Mouse (Mus musculus) embryonic facial prominence, embryonic 15.5 days (tissue): ENCODE data around the gene Gtf2h3. TPM values are rescaled to one million over a fixed set of nuclear protein-coding genes. Genes with fewer than 3 reads are reported as not detected.
"Not testable (repeated sequence)": the region's sequence is repeated elsewhere in the genome, so short reads cannot be mapped to it uniquely, and the experiment has no call there.

Source experiments
- ATAC-seq: fragments of 200-750 bp; cut with Nextera tagmentation; 2 replicates; pipeline ENCODE4 v1.8.0; 2017; ENCODE audit warnings: low read depth, moderate TSS enrichment; ENCODE audit not compliant: insufficient number of reproducible peaks, low FRiP score, low TSS enrichment
- H3K27ac ChIP-seq: fragments of 300-500 bp; sonication (generic); replicated peaks from 2 replicates; pipeline ENCODE4 v1.5.1; 2015; ENCODE audit warnings: mild to moderate bottlenecking, inconsistent platforms
- H3K27me3 ChIP-seq: fragments of 300-500 bp; sonication (generic); 2 replicates; pipeline ENCODE4 v1.6.1; 2015; ENCODE audit warnings: inconsistent platforms
- H3K36me3 ChIP-seq: fragments of 300-500 bp; sonication (generic); 2 replicates; pipeline ENCODE4 v1.6.1; 2015; ENCODE audit warnings: mild to moderate bottlenecking, inconsistent platforms
- H3K4me1 ChIP-seq: fragments of 300-500 bp; sonication (generic); 2 replicates; pipeline ENCODE4 v1.6.1; 2015; ENCODE audit warnings: inconsistent platforms
- H3K4me2 ChIP-seq: fragments of 300-500 bp; sonication (generic); replicated peaks from 2 replicates; pipeline ENCODE4 v1.6.1; 2015; ENCODE audit warnings: mild to moderate bottlenecking, inconsistent platforms
- H3K4me3 ChIP-seq: fragments of 300-500 bp; sonication (generic); replicated peaks from 2 replicates; pipeline ENCODE4 v1.5.1; 2015; ENCODE audit warnings: mild to moderate bottlenecking, inconsistent platforms
- H3K9ac ChIP-seq: fragments of 300-500 bp; sonication (generic); 2 replicates; pipeline ENCODE4 v1.6.1; 2015; ENCODE audit warnings: inconsistent platforms
- H3K9me3 ChIP-seq: fragments of 300-500 bp; sonication (generic); replicated peaks from 2 replicates; pipeline ENCODE4 v1.6.1; 2016; ENCODE audit warnings: inconsistent platforms
- WGBS: fragments of 180-500 bp; shearing (Covaris S2); methylation state at CpG from one replicate; pipeline ENCODE4 v1.1.7; 2015; 5-methylcytosine and 5-hydroxymethylcytosine counted together
- polyA plus RNA-seq: library from polyadenylated mRNA; unstranded; fragments of >200 nt; fragmentation: Nextera tagmentation; extraction: Ambion mirVana; gene quantifications from 2 replicates; pipeline ENCODE4 v1.2.1, GENCODE M21; 2015

Gtf2h3 gene
- polyA plus RNA-seq, 1 experiment from 2014 or later: 60.3 TPM

DNA sequence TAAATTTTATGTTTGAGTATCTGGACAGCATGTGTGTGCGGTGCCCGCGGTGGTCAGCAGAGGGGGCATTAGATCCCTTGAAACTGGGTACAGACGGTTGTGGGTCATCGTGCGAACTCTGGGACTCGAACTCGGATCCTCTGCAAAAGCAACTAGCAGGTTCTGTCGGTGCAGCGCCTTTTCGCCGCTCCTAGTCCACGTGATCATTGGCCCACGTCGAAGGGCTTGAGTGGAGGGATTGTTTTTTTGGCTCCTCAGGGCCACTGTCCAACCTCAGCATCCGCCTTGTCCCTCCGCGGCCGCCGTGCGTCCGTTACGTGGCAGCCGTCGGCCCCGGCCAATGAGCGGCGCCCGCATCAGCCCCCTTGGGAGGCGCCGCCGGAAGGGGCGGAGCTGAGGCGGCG lies 38.6 kb upstream of the Gtf2h3 start, which contains the start of gene Tmed2:
TSS of gene Tmed2 (plus strand) at position 313 of the 404 bp plus-strand sequence.
- H3K27me3 ChIP-seq: no peaks in the 10 kb centered on the region
- peaks cover 18% of the 10 kb centered on the region for H3K4me1 ChIP-seq
- under 1% methylated on average over 35 of the region's 35 CpGs for WGBS
- no peaks in the 10 kb centered on the region for H3K9me3 ChIP-seq
- ATAC-seq: peak; percentile 96
- peaks cover 22% of the 10 kb centered on the region for H3K36me3 ChIP-seq
- H3K4me3 ChIP-seq: peak within 1 kb of the TSS; percentile 96
- H3K4me2 ChIP-seq: peak within 1 kb of the TSS; percentile 52
- peak within 1 kb of the TSS; percentile 93 for H3K9ac ChIP-seq
- peak within 1 kb of the TSS; percentile 89 for H3K27ac ChIP-seq

DNA sequence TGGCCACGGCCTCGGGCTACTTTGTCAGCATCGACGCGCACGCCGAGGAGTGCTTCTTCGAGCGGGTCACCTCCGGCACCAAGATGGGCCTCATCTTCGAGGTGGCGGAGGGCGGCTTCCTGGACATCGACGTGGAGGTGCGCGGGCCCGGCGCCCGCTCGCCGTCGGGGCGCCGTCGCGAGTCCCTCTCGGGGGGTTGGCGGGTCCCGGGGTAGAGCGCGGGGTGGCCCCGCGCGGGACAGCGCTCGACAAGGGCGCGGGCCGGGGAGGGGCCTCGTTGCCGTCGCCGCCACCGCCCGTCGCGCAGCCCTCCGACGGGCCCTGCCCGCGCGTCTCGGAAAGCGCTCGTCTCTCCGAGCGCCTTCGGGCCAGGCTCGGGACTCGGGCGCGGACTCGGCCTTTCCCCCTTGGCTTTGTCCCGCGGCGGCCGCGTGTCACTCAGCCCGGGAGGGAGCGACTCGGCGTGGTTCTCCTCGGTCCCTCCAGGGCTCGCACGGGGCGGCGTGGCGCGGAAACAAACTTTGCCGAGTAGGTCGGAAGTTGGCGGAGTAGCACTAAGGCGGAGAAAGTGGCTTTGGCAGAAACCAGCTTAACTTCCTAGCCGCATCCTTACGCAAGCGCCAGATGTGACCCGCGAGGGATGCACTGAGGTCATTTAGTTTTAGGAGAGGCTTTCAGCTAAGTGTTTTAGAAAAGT lies 37.9 kb upstream of the Gtf2h3 start:
- peak overlapping the region; percentile 93 for H3K9ac ChIP-seq
- WGBS: under 1% methylated on average over 68 of the region's 89 CpGs
- peak; percentile 76 for ATAC-seq

DNA sequence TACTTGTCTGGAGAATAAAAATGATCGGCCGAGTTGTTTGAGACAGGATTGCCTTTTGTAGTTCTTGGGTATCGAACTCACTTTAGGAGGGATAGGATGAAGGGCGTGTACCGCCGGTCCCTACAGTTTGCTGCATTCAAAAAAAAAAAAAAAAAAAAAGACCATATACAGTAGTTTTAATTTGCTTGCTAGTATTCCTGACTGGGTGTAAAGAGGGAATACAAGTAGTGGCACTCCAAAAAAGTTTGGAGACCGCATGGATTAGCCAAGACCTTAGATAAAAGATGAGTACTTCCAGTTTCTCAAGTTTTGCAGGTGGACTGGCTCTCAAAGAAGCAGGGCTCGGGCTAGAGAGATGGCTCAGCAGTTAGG lies 37.4 kb upstream of the Gtf2h3 start:
- H3K4me1 ChIP-seq: peaks cover 18% of the 10 kb centered on the region
- H3K4me2 ChIP-seq: peak overlapping the region; percentile 52
- H3K36me3 ChIP-seq: peaks cover 34% of the 10 kb centered on the region
- H3K27ac ChIP-seq: peak overlapping the region; percentile 89
- no peaks in the 10 kb centered on the region for H3K27me3 ChIP-seq
- ATAC-seq: no peak
- peak overlapping the region; percentile 93 for H3K9ac ChIP-seq
- WGBS: 10% methylated on average over 8 of the region's 8 CpGs
- H3K9me3 ChIP-seq: no peaks in the 10 kb centered on the region
- H3K4me3 ChIP-seq: peak overlapping the region; percentile 96

More for the DNA sequence above, 37.9 kb upstream of the Gtf2h3 start:
- Histone ChIP-seq H3K4me3 (peak overlapping the region; percentile 96), H3K9me3 (no peaks in the 10 kb centered on the region), H3K27ac (peak overlapping the region; percentile 89), H3K4me1 (peaks cover 18% of the 10 kb centered on the region), H3K4me2 (peak overlapping the region; percentile 52), H3K27me3 (no peaks in the 10 kb centered on the region), H3K36me3 (peaks cover 29% of the 10 kb centered on the region)

DNA sequence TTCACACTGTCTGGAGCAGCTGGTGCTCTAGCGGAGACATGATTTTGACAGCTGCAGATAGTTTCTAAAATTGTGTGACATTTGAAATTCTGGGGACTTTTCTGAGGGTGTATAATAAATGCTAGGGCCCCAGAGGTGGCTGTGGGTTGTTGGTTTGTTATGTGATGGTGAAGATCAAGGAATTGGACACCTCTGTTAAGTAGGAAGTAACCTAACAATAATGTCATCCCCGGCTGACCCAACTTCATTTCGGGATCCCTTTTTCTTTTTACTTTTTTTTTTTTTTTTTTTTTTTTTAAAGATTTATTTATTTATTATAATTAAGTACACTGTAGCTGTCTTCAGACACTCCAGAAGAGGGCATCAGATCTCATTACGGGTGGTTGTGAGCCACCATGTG lies 28.2 kb upstream of the Gtf2h3 start:
- not testable (repeated sequence) for H3K9me3 ChIP-seq, H3K4me3 ChIP-seq, H3K27me3 ChIP-seq, H3K9ac ChIP-seq, H3K4me2 ChIP-seq, ATAC-seq, H3K27ac ChIP-seq
- Histone ChIP-seq H3K4me1 (peaks cover 16% of the 10 kb centered on the region), H3K36me3 (peaks cover 45% of the 10 kb centered on the region)
- WGBS: 91% methylated on average over 4 of the region's 4 CpGs

DNA sequence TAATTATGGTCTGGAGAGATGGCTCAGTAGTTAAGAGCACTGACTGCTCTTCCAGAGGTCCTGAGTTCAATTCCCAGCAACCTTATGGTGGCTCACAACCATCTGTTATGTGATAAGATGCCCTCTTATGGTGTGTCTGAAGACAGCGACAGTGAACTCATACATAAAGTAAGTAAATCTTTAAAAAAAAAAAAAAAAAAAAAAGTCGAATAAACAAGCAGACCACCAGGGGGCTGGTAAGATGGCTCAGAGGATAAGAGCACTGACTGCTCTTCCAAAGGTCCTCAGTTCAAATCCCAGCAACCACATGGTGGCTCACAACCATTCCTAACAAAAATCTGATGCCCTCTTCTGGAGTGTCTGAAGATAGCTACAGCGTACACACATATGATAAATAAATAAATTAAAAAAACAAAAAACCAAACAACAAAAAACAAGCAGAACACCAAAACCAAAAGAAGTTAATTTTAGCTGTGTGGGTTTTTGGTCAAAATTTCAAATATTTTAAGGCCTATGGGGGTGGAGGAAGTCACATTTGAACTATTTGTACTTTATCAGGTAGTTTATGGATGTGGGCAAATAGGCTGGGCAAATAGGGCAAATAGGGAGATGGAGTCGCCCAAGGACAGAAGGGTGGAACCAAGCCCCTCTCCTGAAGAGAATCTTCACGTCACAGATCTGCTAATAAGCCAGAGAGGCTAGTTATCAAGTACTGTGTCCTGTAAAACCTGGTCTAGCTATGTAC lies 27.4 kb upstream of the Gtf2h3 start:
- H3K4me2 ChIP-seq: peak overlapping the region; percentile 81

DNA sequence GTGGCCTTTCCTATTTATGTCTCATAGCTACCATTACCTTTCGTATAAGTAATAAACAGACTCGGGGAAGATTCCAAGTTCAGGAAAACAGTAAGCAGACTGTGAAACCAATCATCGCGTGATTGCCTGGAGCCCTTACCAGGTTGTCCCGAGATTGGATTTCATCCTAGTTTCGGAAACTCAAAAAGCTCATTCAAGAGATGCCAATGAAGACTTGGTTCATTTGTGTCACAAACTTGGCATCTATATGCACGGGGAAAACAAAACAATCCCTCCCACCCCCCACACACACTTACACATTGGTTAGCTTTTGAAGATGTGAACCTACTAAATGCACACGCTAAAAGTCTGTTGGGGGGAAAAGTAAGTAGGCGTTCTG lies 26.9 kb upstream of the Gtf2h3 start:
- peak overlapping the region; percentile 71 for H3K4me3 ChIP-seq
- no peaks in the 10 kb centered on the region for H3K9me3 ChIP-seq
- H3K27me3 ChIP-seq: no peaks in the 10 kb centered on the region
- peak overlapping the region; percentile 81 for H3K4me2 ChIP-seq
- peak overlapping the region; percentile 89 for H3K27ac ChIP-seq
- 3% methylated on average over 9 of the region's 9 CpGs for WGBS
- H3K9ac ChIP-seq: peak overlapping the region; percentile 62
- peaks cover 16% of the 10 kb centered on the region for H3K4me1 ChIP-seq
- ATAC-seq: no peak
- H3K36me3 ChIP-seq: peaks cover 40% of the 10 kb centered on the region

More for the DNA sequence above, 27.4 kb upstream of the Gtf2h3 start:
- H3K9me3 ChIP-seq, H3K27me3 ChIP-seq, ATAC-seq: not testable (repeated sequence)
- Histone ChIP-seq H3K36me3 (peaks cover 39% of the 10 kb centered on the region), H3K9ac (peak overlapping the region; percentile 62), H3K27ac (peak overlapping the region; percentile 89), H3K4me3 (peak overlapping the region; percentile 71), H3K4me1 (peaks cover 16% of the 10 kb centered on the region)
- WGBS: 36% methylated on average over 5 of the region's 5 CpGs

DNA sequence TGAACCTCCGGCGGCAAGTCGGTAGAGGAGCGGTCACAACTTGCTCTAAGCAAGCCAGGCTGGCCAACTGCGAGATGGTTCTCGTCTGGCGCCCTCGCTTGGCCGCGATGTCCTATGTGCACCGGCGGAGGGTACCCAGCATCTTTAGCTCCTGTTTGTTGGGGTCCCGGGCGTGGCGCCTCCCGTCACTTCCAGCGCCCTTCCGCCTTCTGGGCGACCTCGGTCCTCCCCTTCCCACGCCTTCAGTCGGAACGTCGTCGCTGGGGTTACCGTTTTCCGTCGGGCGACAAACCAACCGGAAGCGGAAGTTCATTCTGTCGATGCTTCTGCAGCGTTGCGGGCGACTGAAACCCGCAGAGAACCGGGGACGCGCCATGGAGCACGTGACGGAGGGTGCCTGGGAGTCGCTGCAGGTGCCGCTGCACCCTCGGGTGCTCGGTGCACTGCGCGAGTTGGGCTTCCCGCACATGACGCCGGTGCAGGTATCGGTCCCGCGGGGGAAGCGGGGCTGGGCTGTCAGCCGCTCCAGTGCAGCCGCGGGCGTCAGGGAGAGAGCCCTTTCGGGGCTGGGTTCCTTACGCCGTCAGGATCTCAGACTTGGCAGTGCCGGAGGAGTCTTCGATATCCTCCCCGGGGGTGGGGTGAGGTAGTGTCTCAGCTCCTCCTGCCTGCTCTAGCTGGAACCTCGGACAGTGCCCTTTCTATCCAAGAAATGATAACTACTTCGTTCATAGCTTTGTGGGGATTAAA lies 26.2 kb upstream of the Gtf2h3 start, which contains the start of gene Ddx55:
TSS of gene Ddx55 (plus strand) at position 307 of the 750 bp plus-strand sequence.
- Histone ChIP-seq H3K27ac (peak within 1 kb of the TSS; percentile 89), H3K36me3 (peaks cover 38% of the 10 kb centered on the region), H3K9me3 (no peaks in the 10 kb centered on the region), H3K4me3 (peak within 1 kb of the TSS; percentile 71), H3K4me2 (peak within 1 kb of the TSS; percentile 81), H3K9ac (peak within 1 kb of the TSS; percentile 62), H3K27me3 (no peaks in the 10 kb centered on the region), H3K4me1 (peaks cover 16% of the 10 kb centered on the region)
- WGBS: under 1% methylated on average over 66 of the region's 66 CpGs
- peak; percentile 86 for ATAC-seq

DNA sequence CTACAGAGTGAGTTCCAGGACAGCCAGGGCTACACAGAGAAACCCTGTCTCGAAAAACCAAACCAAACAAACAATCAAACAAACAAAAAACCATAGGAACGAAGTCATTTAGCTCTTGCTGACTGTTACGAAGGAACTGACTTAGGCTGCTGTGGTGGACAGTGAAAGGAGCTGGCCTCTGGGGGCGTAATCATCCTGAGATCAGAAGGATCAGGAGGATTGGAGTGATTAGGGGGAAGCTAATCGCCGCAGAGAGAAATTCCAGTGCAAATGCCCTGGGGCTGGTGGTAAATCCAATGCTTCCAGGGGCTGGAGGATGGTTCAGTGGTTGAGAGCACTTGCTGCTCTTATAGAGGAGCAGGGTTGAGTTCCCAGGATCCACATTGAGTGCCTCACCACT lies 25.3 kb upstream of the Gtf2h3 start:
- ATAC-seq: no peak
- H3K9ac ChIP-seq: no peak overlapping the region

DNA sequence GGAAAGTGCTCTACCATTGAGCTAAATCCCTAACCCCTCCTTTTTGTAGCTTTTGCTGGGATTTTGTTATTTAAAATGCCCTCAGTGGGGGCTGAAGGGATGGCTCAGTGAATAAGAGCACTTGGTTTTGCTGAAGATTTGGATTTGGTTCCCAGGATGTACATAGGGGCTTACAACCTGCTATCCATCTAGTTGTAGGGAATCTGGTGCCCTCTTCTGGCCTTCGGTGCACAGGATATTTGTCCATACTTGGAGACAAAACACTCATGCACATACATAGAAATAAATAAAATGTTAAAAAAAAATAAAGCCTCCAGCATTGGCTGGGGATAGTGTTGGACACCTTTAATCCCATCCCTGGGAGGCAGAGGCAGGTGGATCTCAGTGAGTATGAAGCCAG lies 23.8 kb upstream of the Gtf2h3 start:
- Histone ChIP-seq H3K4me1 (peaks cover 16% of the 10 kb centered on the region), H3K36me3 (peaks cover 48% of the 10 kb centered on the region), H3K4me3 (no peak overlapping the region), H3K4me2 (no peak overlapping the region), H3K27me3 (no peaks in the 10 kb centered on the region), H3K9me3 (no peaks in the 10 kb centered on the region), H3K9ac (no peak overlapping the region), H3K27ac (no peak overlapping the region)
- no peak for ATAC-seq
- WGBS: 70% methylated on average over 1 of the region's 1 CpGs

More for the DNA sequence above, 25.3 kb upstream of the Gtf2h3 start:
- no peaks in the 10 kb centered on the region for H3K9me3 ChIP-seq
- WGBS: 42% methylated on average over 6 of the region's 6 CpGs
- H3K4me2 ChIP-seq: peak overlapping the region; percentile 81
- H3K27me3 ChIP-seq: no peaks in the 10 kb centered on the region
- peak overlapping the region; percentile 71 for H3K4me3 ChIP-seq
- H3K36me3 ChIP-seq: peaks cover 38% of the 10 kb centered on the region
- H3K4me1 ChIP-seq: peaks cover 16% of the 10 kb centered on the region
- H3K27ac ChIP-seq: no peak overlapping the region

DNA sequence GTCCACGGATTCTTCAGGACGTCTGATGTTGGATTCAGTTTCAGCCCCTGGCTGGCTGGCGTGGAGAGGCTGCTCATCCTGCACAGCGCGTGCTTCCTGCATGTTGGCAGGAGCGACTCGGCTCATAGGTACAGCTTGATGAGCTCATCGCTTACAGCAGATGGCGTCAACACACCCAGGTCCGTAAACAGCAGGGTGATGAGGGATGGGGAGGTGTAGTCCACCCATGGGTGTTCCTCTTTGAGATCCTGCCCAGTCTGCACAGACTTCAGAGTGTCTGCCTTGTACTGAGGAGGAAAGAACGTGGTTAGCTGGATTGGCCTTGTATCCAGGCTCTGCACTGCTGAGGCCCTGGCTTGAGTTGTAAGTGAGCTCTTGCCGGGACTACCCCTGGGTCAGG lies 7.9 kb upstream of the Gtf2h3 start:
- peaks cover 98% of the 10 kb centered on the region for H3K36me3 ChIP-seq
- no peaks in the 10 kb centered on the region for H3K9me3 ChIP-seq
- no peak overlapping the region for H3K4me2 ChIP-seq
- no peak overlapping the region for H3K9ac ChIP-seq
- no peak overlapping the region for H3K4me3 ChIP-seq
- ATAC-seq: no peak
- H3K27me3 ChIP-seq: no peaks in the 10 kb centered on the region
- H3K4me1 ChIP-seq: no peaks in the 10 kb centered on the region
- no peak overlapping the region for H3K27ac ChIP-seq
- WGBS: 79% methylated on average over 12 of the region's 12 CpGs

DNA sequence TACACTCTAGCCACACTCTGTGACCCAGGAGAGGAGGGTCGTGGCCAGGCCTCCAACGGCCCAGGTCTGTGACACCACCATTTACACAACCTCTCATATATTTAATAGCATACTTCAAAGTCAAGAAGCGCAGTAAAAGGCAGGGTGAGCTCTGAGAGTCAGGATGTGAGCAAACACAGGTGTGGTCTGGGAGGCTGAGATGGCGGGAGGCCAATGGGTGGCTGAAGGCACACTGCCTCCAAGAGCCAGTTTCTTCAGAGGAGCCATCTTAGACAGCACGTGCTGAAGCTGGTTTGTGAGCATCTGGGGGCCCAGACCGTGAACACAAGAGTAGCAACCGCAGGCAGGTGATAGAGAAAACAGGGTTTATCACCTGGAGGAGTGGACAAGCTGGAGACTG lies 3.5 kb upstream of the Gtf2h3 start:
- no peak for ATAC-seq
- no peak overlapping the region for H3K4me2 ChIP-seq
- no peak overlapping the region for H3K9ac ChIP-seq
- no peaks in the 10 kb centered on the region for H3K27me3 ChIP-seq
- H3K9me3 ChIP-seq: no peaks in the 10 kb centered on the region
- 91% methylated on average over 7 of the region's 7 CpGs for WGBS
- H3K27ac ChIP-seq: no peak overlapping the region
- peaks cover 21% of the 10 kb centered on the region for H3K4me1 ChIP-seq
- H3K4me3 ChIP-seq: no peak overlapping the region
- peaks cover 70% of the 10 kb centered on the region for H3K36me3 ChIP-seq
